Mouse (Mus musculus) heart, postnatal 36 days (tissue): ENCODE results near the gene Hvcn1. TPM values are rescaled to one million over a fixed set of nuclear protein-coding genes. Genes with fewer than 3 reads are reported as not detected.

Experiments
- total RNA-seq, 2 experiments: library from RNA; stranded (reverse); gene quantifications; 2 replicates each; pipeline ENCODE4 v1.2.3; 2021

The Hvcn1 gene
- total RNA-seq, 2 experiments from 2014 or later, result 1.4 to 1.7 TPM

Other genes with a start within 250 kb of the Hvcn1 start
- 10 to 100 TPM; 21.6 to 26.8 TPM for gene Cux2, start 156.7 kb upstream of the Hvcn1 start, total RNA-seq
- gene Myl2, start 105.9 kb upstream of the Hvcn1 start, total RNA-seq, result over 10,000 TPM; 18,107 to 20,333 TPM
- not detected for gene Ccdc63, start 66.0 kb upstream of the Hvcn1 start, total RNA-seq
- gene Ppp1cc, start 48.5 kb upstream of the Hvcn1 start, total RNA-seq, result 100 to 1,000 TPM; 118 to 125 TPM
- gene Tctn1, start 57.7 kb downstream of the Hvcn1 start, total RNA-seq, result 1 to 10 TPM; 4.3 to 4.6 TPM
- 10 to 100 TPM; 89.5 to 98.4 TPM for gene Pptc7, start 77.6 kb downstream of the Hvcn1 start, total RNA-seq
- gene Rad9b, start 147.4 kb downstream of the Hvcn1 start, total RNA-seq, result under 1 TPM; 0.57 to 0.94 TPM
- gene Vps29, start 147.6 kb downstream of the Hvcn1 start, total RNA-seq, result 10 to 100 TPM; 94.4 to 97.5 TPM
- gene Gpn3, start 165.1 kb downstream of the Hvcn1 start, total RNA-seq, result 10 to 100 TPM; 26.6 to 30.6 TPM
- 10 to 100 TPM; 11.7 to 14.7 TPM for gene Fam216a, start 165.6 kb downstream of the Hvcn1 start, total RNA-seq
- 100 to 1,000 TPM in 1 of 2 experiments, 10 to 100 TPM in 1; 99.6 to 103 TPM for gene Arpc3, start 185.1 kb downstream of the Hvcn1 start, total RNA-seq
- 10 to 100 TPM; 31.7 to 35.1 TPM for gene Anapc7, start 214.9 kb downstream of the Hvcn1 start, total RNA-seq